Mouse (Mus musculus): Measurements from ENCODE around the gene Hoxd10.
A peak's percentile ranks its signal among the peaks of the same experiment; 100 is the strongest.

Gene Hoxd10

DNA sequence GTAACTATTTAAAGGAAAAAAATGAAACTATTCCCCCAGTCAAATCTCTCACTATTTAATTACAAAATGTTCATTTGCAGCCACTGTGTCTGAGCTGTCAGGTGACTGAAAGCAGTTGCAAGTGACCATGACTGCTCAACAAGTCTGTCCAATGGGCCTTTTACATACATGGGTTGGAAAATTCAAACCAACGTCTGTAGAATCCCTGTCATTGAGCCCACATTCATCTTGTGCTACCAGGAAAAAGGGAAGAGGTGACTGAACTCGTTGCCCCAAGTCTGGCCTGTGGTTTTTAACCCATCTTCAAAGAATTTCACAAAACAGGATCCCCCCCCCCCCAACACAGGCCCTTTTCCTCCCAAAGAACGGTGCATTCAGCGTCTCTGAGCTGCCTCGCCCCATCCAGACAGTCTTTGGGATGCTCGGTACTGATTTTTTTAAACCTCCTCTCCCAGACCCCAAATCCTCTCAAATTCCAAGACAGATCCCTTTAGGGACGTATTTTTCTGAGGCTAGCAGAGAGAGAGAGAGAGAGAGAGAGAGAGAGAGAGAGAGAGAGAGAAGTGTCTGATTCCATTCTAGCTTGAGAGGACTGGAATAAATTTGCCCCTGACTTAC is 4.2 kb downstream of the Hoxd10 start:
- no peak for DNase-seq (ENCODE audit: low spot score)

DNA sequence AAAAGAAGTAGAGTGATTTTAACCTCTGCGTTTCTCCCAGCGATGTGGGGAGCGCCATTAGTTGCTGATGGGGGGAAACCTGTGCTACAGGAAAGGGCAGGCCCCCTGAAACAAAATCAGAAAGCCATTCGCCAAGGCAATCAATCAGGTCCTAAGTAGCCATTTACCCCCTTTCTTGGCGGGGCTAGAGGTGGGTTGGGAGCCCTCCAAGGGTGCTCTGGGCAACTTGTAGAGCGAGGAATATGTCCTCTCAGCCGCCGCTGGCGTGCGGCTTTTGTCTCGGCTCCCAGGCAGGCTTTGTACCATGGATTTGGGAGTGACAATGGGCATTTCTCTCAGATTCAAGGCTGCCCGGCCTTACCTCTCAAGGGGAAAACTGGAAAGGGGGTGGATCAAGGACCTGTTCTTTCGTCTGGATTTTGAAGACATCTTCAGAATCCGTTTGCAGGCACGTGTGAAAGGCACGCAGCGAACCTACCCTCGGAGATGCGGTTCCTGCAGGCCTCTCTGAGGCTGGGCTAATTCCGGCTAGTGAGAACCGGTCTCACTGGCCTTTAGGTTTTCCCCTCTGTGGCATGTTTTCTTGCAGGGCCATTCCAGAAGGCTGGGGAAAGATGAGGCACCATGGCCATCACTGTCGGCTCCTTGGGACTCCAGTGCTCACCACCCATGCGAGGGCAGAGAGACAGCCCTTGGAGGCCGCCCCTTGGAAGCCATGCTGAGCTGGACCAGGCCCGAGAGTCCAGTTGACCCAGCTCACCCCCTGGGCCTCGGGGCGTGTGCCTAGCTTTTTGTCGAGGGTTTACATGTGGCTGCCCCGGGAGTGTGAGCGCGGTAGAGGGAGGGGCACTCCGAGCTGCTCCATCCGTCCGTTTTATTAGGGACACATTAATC is 5.0 kb downstream of the Hoxd10 start:
- DNase-seq (ENCODE audit: low spot score) = no peak

DNA sequence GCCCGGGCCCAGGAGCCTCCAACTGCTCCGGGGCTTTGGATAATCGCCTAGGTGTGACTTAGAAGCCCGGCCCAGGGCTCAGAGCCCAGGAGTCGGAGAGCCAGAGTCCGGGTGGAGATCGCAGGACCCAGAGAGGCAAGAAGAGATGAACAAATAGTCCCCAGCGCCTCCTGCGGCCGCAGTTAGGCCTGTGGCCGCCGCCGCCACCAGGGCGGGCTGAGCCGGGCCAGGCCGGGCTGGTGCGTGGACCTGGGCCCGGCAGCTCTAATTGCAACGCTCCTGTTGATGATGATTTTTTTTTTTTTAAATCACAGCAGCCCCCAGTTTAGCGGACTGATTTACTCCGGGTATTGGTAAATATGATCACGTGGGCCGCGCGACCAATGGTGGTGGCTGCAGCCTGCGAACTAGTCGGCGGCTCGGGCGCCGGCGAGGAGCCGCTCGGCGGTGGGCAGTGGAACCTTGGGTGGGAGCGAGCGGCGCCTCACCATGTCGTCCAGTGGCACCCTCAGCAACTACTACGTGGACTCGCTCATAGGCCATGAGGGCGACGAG is 5.9 kb downstream of the Hoxd10 start, which contains the start of gene Hoxd9:
Gene Hoxd9 (plus strand): TSS at position 161 of the 555 bp plus-strand sequence.
- no peak for DNase-seq (ENCODE audit: low spot score)

DNA sequence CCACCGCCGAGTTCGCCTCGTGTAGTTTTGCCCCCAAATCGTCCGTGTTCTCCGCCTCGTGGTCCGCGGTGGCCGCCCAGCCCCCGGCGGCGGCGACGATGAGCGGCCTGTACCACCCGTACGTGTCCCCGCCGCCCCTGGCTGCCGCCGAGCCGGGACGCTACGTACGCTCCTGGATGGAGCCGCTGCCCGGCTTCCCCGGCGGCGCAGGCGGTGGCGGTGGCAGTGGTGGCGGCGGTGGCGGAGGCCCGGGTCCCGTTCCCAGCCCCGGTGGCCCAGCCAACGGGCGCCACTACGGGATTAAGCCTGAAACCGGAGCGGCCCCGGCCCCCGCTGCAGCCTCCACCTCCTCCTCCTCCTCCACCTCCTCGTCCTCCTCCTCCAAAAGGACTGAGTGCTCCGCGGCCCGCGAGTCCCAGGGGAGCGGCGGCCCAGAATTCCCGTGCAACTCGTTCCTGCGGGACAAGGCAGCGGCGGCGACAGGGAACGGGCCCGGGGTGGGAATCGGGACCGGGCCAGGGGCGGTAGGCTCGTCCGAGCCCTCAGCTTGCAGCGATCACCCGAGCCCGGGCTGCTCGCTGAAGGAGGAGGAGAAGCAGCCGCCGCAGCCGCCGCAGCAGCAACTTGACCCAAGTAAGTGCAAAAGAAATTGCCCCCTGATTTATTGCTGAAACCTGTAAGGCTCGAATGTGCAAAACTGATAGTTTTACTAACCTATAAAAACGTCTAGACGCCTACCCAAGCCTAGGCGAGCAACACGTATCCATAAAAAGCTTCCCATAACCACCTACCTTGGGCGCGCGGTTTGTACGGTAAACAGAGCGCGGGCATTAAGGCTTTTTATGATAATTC is 6.7 kb downstream of the Hoxd10 start:
- no peak for DNase-seq (ENCODE audit: low spot score)

DNA sequence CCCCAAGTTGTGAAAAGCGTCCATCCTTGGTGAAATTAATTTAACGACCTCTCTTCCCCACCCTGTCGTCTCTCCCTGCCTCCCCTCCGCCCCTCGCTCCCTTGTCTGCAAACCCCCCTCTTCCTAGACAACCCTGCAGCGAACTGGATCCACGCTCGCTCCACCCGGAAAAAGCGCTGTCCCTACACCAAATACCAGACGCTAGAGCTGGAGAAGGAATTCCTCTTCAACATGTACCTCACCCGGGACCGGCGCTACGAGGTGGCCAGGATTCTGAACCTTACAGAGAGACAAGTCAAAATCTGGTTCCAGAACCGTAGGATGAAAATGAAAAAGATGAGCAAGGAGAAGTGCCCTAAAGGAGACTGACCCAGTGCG is 7.3 kb downstream of the Hoxd10 start:
- DNase-seq (ENCODE audit: low spot score) = no peak

- DNase-seq (ENCODE audit: low spot score) = no peak
These were observed 8.2 kb downstream of the Hoxd10 start for GRCm38 (mm10) chr2:74699664-74700545.

DNA sequence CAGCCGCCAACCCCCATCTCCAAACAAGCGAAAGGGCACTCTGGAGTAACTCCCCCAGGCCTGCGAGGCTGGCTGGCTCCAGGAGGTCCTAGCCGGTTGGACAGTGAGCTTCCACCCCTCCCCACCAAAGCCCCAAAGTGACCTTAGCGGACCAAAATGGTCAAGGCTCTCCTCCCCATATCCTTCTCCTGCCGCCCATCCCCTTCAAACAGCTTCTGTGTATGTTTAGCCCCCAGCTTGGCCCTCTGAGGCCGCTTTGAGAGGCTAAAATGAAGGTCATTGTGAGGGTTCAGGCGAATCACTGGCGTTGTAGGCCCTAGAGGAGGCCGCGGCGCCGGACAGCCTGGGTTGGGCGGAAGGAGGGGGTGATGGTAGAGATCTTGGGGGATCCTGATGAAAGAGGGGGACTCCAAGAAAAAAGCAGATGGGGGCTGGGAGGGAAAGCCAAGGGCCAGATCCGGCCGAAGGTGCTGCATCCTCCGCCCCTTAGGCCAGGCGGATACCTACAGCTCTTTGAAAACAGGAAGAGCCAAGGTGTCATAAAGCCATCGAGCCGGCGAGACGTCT is 8.9 kb downstream of the Hoxd10 start:
- no peak for DNase-seq (ENCODE audit: low spot score)

- peak; percentile 57 for DNase-seq (ENCODE audit: low spot score)
These were observed 10.5 kb downstream of the Hoxd10 start for GRCm38 (mm10) chr2:74701949-74702819.

GRCm38 (mm10) chr2:74702820-74703219 is 11.1 kb downstream of the Hoxd10 start:
- no peak for DNase-seq (ENCODE audit: low spot score)

DNA sequence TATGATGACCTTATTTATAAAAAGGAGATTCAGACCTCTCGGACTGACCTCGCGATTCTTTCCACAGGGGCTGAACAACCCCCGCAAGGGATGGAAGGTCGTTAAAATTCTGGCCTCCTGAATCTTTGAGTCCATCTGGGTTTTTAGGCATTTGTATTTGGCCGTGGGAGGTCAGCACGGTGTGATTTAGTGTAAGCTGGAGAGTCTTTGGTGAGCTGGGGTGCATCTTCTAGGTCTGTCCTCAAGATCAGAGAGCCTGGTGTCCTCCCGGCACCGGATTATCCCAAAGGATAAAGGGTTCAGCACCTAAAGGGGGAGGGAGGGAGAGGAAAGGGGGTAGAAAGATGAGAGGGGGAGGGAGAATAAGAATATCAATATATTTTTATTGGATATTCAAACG is 11.6 kb downstream of the Hoxd10 start:
- no peak for DNase-seq (ENCODE audit: low spot score)

- no peak for DNase-seq (ENCODE audit: low spot score)
These were observed 12.1 kb downstream of the Hoxd10 start for GRCm38 (mm10) chr2:74703720-74704392.

- DNase-seq (ENCODE audit: low spot score) = no peak
These were observed 12.8 kb downstream of the Hoxd10 start, which contains the start of gene Hoxd8 for GRCm38 (mm10) chr2:74704393-74704998. Gene Hoxd8, plus strand, starts transcription at chr2:74704615.

- no peak for DNase-seq (ENCODE audit: low spot score)
These were observed 13.3 kb downstream of the Hoxd10 start for GRCm38 (mm10) chr2:74704999-74705466.

- DNase-seq (ENCODE audit: low spot score) = peak; percentile 25
These were observed 13.9 kb downstream of the Hoxd10 start for GRCm38 (mm10) chr2:74705467-74706089.

GRCm38 (mm10) chr2:74706393-74706960 is 14.8 kb downstream of the Hoxd10 start:
- no peak for DNase-seq (ENCODE audit: low spot score)

DNA sequence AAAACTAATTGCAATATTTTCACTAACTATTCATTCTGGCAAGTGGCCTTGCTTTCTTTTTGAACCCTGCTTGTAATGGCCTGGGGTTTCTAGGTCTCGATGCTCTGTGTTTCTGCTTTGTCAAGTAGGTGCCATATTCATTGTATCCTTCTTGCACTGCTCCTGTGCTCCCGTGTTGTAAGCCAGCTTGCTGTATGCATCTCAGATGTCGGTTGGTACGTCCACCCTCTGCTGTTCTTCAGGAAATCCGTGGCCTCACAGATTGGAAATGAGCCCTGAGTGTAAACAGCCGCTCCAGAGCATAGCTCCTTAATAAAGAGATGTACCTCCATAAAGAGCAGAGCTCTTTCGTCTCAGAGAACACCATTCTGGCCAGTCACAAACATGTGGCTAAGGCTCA is 15.9 kb downstream of the Hoxd10 start:
- DNase-seq (ENCODE audit: low spot score) = no peak

DNA sequence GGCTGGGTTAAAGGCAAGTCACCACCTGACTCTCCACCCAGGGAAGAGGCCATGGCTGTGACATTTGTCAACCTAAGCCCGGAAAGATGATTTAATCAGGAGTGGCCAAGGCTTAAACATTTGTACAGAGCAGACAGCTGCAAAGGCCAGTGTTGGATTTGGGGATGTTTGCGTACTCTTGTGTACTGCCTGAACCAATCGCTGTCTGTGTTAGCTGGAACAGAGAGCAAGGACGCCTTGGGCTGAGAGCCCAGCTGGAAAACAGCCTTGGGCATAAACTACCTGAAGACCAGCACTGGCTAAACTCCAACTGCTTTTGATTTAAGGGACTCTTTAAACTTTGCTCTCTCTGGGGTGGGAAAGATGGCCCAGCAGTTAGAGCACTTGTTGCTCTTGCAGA is 17.0 kb downstream of the Hoxd10 start:
- DNase-seq (ENCODE audit: low spot score) = no peak

Measured in T-cell, adult 2 months (primary cell).